Mouse (Mus musculus) thymus, adult 2 months (tissue): ENCODE data around the gene Tmem120b. TPM values are rescaled to one million over a fixed set of nuclear protein-coding genes. Genes with fewer than 3 reads are reported as not detected.

ENCODE experiments used
- DNase-seq: peaks from one replicate; pipeline ENCODE4 v3.0.0; 2021
- H3K27ac ChIP-seq: fragments of 200-500 bp; 2 replicates; pipeline ENCODE4 v1.5.1; 2012; ENCODE audit warnings: low read length, control low read depth; ENCODE audit not compliant: control insufficient read depth, insufficient read depth
- H3K27me3 ChIP-seq: fragments of 200-500 bp; 2 replicates; pipeline ENCODE4 v1.6.1; 2012; ENCODE audit warnings: mild to moderate bottlenecking, low read length, moderate library complexity, mixed read lengths; ENCODE audit not compliant: control insufficient read depth, insufficient read depth
- H3K36me3 ChIP-seq: fragments of 200-500 bp; 2 replicates; pipeline ENCODE4 v1.6.1; 2012; ENCODE audit warnings: mild to moderate bottlenecking, low read length, moderate library complexity; ENCODE audit not compliant: control insufficient read depth, insufficient read depth
- H3K4me1 ChIP-seq: fragments of 200-500 bp; replicated peaks from 2 replicates; pipeline ENCODE4 v1.6.1; 2012; ENCODE audit warnings: low read length; ENCODE audit not compliant: control insufficient read depth, insufficient read depth
- H3K4me3 ChIP-seq: fragments of 200-500 bp; 2 replicates; pipeline ENCODE4 v1.5.1; 2012; ENCODE audit warnings: mild to moderate bottlenecking, low read length, control low read depth, moderate library complexity; ENCODE audit not compliant: control insufficient read depth, insufficient read depth
- CTCF ChIP-seq: fragments of 200-500 bp; IDR thresholded peaks from 2 replicates; pipeline ENCODE4 v1.5.1; 2012; ENCODE audit warnings: mild to moderate bottlenecking, control low read depth, low read length, moderate library complexity, borderline replicate concordance; ENCODE audit not compliant: control insufficient read depth, poor library complexity, insufficient read depth; ENCODE audit errors: extremely low read depth
- POLR2A ChIP-seq: fragments of 200-500 bp; IDR thresholded peaks from 2 replicates; pipeline ENCODE4 v1.6.1; 2012; ENCODE audit warnings: mild to moderate bottlenecking, low read length, control low read depth, moderate library complexity; ENCODE audit not compliant: control insufficient read depth, poor library complexity, insufficient read depth; ENCODE audit errors: extremely low read depth
- WGBS: fragments of 180-500 bp; shearing (Covaris S2); methylation state at CpG from one replicate; pipeline ENCODE4 v1.1.7; 2018; 5-methylcytosine and 5-hydroxymethylcytosine counted together
- polyA plus RNA-seq: library from polyadenylated mRNA; depleted of rRNA; stranded (reverse); fragments of >200 nt; gene quantifications from 2 replicates; pipeline ENCODE4 v1.2.3, GENCODE M21; 2012

Tmem120b gene
- polyA plus RNA-seq, 1 experiment = 43.6 TPM

DNA sequence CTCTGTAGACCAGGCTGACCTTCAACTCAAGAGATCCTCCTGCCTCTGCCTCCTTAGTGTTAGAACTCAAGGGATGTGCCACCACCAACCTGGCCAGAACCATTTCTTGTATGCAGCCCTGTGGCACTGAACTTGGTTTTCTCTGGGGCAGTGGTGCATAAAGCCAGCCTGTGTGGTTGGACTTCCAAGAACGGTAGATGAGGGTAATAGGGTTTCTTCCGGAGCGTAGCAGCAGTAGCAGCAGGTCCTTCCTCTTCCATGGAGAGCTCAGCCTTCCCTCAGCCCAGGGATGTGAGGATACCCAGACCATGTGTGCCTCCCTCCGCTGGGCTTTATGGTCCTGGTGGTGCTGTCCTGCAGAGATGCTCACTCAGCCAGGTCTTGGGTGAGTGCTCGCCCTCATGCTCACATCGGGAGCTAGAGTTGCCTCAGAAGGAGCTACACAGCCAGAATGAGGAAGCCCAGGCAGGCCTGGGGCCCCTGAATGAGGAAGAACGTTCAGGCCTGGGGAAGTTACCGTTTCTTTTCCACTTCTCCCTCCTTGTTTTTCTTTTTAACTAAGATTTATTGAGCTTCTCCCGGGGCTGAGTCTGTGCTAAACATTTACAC is 43.1 kb upstream of the Tmem120b start:
- Histone ChIP-seq H3K36me3 (no peaks in the 10 kb centered on the region), H3K4me1 (peaks cover 31% of the 10 kb centered on the region), H3K4me3 (no peak overlapping the region)

DNA sequence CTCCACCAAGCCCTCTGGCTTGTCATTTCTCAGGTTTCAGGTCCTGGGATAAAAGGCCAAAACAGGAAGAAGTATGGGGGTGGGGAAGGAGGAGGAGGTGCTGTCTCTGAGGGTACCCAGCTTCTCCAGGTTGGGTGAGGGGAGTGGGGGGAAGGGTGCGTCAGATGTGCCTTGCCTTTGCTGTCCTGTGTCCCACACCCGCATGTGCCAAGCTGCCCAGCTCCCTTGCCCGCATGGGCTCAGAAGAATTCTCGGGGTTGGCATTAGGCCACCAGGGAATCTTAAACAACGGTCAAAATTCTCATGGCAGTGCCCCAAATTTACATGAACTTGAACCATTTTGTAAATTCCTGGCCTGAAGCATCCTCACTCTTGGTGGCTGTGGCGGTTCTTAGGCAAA is 41.8 kb upstream of the Tmem120b start:
- Histone ChIP-seq H3K4me3 (no peak overlapping the region), H3K27me3 (no peaks in the 10 kb centered on the region), H3K4me1 (peaks cover 31% of the 10 kb centered on the region), H3K27ac (no peak overlapping the region), H3K36me3 (no peaks in the 10 kb centered on the region)
- 75% methylated on average over 6 of the region's 6 CpGs for WGBS
- DNase-seq = no peak
- TF ChIP-seq POLR2A (no peak), CTCF (no peak)

More for the DNA sequence above, 43.1 kb upstream of the Tmem120b start:
- DNase-seq = no peak
- no peaks in the 10 kb centered on the region for H3K27me3 ChIP-seq
- WGBS = 29% methylated on average over 9 of the region's 9 CpGs
- no peak for TF ChIP-seq CTCF
- TF ChIP-seq POLR2A = no peak
- H3K27ac ChIP-seq = no peak overlapping the region

DNA sequence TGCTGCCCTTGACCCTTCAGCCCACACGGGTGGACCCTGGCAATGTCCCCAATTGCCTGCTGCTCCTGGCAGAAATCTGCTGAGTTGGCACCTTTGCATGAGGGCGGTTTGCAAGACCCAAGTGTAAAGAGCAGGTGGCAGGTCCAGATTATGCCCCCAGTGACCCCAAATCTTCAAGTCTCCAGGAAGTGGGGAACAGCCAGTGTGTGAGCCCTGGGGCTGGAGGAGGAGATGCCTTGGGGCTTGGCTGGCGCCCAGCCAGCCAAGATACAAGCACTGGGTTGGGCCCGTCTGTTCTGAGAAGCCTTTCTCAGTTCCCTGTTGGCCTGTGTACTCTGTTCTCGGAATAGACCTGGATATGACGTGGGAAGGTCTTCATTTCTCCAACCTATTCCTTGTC is 40.8 kb upstream of the Tmem120b start:
- TF ChIP-seq CTCF (no peak), POLR2A (no peak)
- WGBS = 25% methylated on average over 6 of the region's 6 CpGs
- no peak overlapping the region for H3K4me3 ChIP-seq
- no peak overlapping the region for H3K27ac ChIP-seq
- H3K27me3 ChIP-seq = no peaks in the 10 kb centered on the region
- peaks cover 31% of the 10 kb centered on the region for H3K4me1 ChIP-seq
- no peak for DNase-seq
- H3K36me3 ChIP-seq = no peaks in the 10 kb centered on the region

DNA sequence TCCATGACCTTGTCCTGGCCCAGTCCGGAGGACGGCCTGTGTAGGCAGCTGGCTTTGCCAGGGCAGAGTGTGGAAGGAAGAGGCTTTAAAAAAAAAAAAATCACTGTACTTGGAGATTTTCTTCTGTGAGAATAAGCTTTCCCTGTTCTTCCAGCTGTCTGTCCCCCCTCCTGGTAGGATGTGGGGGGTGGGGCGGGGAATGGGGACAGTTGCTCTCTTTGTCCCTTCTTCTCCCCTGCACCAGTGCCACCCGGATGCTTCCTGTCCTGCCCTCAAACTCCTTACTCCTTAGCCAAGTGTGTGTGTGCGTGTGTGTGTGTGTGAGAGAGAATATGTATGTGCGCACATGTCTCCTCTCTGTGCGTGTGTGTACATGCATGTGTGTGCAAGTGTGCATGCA is 38.5 kb upstream of the Tmem120b start:
- H3K36me3 ChIP-seq = no peaks in the 10 kb centered on the region
- H3K27ac ChIP-seq = no peak overlapping the region
- H3K27me3 ChIP-seq = no peaks in the 10 kb centered on the region
- DNase-seq = no peak
- no peak overlapping the region for H3K4me3 ChIP-seq
- 96% methylated on average over 7 of the region's 7 CpGs for WGBS
- TF ChIP-seq POLR2A (no peak), CTCF (no peak)
- peaks cover 30% of the 10 kb centered on the region for H3K4me1 ChIP-seq

DNA sequence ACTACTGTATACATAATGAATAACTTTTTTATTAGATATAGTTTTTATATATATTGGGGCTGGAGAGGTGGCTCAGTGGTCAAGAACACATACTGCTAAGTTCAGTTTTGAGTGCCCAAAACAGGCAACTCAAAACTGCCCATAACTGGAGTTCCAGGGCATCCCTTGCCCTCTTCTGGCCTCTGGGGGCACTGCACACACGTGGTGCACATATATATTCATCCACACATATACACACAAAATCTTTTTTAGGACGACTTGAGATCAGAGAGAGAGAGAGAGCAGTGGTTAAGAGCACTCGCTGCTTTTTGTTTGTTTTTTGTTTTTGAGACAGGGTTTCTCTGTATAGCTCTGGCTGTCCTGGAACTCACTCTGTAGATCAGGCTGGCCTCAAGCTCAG is 36.9 kb upstream of the Tmem120b start:
- WGBS = 93% methylated on average over 3 of the region's 3 CpGs
- TF ChIP-seq POLR2A (no peak), CTCF (no peak)
- Histone ChIP-seq H3K4me1 (peaks cover 24% of the 10 kb centered on the region), H3K27ac (no peak overlapping the region), H3K4me3 (no peak overlapping the region), H3K27me3 (no peaks in the 10 kb centered on the region), H3K36me3 (no peaks in the 10 kb centered on the region)
- no peak for DNase-seq

DNA sequence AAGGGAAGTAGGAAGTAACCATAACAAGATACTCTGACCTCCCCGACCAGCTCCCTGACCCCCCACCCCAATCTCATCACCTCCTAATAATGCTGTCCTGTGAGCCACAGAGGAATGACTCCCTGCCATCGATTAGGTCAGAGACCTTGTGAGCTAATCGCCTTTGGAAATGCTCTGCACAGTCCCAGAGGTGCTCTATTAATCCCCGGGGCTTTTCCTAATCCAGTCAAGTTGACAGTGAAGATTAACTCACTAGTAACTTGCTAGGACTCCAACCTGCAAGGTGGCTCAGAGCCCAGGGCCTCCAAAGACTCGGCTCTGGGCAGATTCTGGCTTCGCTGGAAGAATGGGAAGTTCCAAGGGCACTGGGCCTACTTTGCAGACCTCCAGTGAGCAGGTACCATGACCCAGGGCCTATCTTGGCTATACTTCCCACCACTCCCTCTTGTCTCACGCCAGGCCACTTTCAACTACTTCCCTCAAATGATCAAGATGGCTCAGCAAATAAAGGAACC is 34.5 kb upstream of the Tmem120b start:
- no peaks in the 10 kb centered on the region for H3K36me3 ChIP-seq
- no peaks in the 10 kb centered on the region for H3K27me3 ChIP-seq
- H3K27ac ChIP-seq = no peak overlapping the region
- DNase-seq = no peak
- H3K4me1 ChIP-seq = peaks cover 26% of the 10 kb centered on the region
- H3K4me3 ChIP-seq = no peak overlapping the region
- TF ChIP-seq POLR2A (no peak), CTCF (no peak)
- WGBS = 90% methylated on average over 7 of the region's 7 CpGs

DNA sequence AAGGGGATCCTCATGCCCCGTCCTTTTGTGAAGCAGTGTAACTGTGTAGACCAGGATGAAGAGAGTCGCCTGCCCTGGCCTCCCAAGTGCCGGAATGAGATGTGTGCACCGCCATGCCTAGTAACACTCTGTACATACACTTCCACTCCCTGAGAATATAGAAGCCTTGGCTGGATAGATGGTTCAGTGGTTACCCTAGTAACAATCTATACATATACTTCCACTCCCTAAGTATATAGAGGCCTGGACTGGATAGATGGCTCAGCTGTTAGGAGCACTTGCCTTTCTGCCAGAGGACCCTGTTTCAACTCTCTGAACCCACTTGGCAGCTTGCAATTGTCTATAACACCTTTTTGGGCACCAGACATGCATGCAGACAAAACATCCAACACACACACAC is 33.1 kb upstream of the Tmem120b start:
- no peak for TF ChIP-seq CTCF
- H3K36me3 ChIP-seq = no peaks in the 10 kb centered on the region
- H3K27me3 ChIP-seq = no peaks in the 10 kb centered on the region
- H3K4me3 ChIP-seq = no peak overlapping the region
- 97% methylated on average over 4 of the region's 4 CpGs for WGBS
- H3K4me1 ChIP-seq = peaks cover 28% of the 10 kb centered on the region
- no peak for DNase-seq
- no peak overlapping the region for H3K27ac ChIP-seq

DNA sequence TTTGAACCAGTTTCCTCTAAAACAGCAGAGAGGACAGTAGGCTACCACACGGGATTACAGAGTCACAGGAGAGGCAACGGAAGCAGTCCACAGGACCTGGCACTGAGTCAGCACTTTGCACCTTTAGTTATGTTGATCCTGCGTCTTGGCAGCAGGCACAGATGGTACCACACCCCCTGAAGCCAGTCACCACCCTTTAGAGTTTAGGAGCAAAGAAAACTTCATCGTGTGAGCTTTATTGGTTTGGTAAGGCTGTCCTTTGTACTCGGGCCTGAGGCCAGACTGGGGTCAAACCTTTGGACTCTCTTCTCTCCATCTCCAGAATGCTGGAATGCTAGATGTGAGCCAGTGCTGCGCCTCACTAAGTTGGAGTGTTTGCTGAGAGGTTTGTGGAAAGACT is 32.7 kb upstream of the Tmem120b start:
- 29% methylated on average over 6 of the region's 6 CpGs for WGBS
- H3K4me1 ChIP-seq = peaks cover 30% of the 10 kb centered on the region
- DNase-seq = no peak
- H3K27me3 ChIP-seq = no peaks in the 10 kb centered on the region
- no peak overlapping the region for H3K27ac ChIP-seq
- TF ChIP-seq CTCF (no peak), POLR2A (no peak)
- no peaks in the 10 kb centered on the region for H3K36me3 ChIP-seq
- H3K4me3 ChIP-seq = no peak overlapping the region
